Mouse (Mus musculus) bone marrow macrophage, adult 2 months (primary cell): Measurements from ENCODE around the gene Olfr569. TPM values are rescaled to one million over a fixed set of nuclear protein-coding genes. Genes with fewer than 3 reads are reported as not detected.

ENCODE experiments used
- H3K27ac ChIP-seq: 2 replicates; pipeline ENCODE4 v1.5.1; 2012; ENCODE audit warnings: low read depth, low read length; ENCODE audit not compliant: insufficient read depth
- H3K4me1 ChIP-seq: 2 replicates; pipeline ENCODE4 v1.6.1; 2012; ENCODE audit warnings: low read length; ENCODE audit not compliant: control insufficient read depth, insufficient read depth
- H3K4me3 ChIP-seq: 2 replicates; pipeline ENCODE4 v1.5.1; 2012; ENCODE audit warnings: mild to moderate bottlenecking, low read length, moderate library complexity; ENCODE audit not compliant: insufficient read depth
- CTCF ChIP-seq: IDR thresholded peaks from 2 replicates; pipeline ENCODE4 v1.5.1; 2012; ENCODE audit warnings: low read depth, mild to moderate bottlenecking, low read length, moderate library complexity
- POLR2A ChIP-seq: IDR thresholded peaks from 2 replicates; pipeline ENCODE4 v1.6.1; 2012; ENCODE audit warnings: mild to moderate bottlenecking, low read depth, low read length, borderline replicate concordance
- polyA plus RNA-seq: library from polyadenylated mRNA; stranded (reverse); fragments of >200 nt; gene quantifications from 2 replicates; pipeline ENCODE4 v1.2.4, GENCODE M21; 2012; ENCODE audit not compliant: missing spikeins, insufficient read depth, insufficient read length

The Olfr569 gene
- not detected in 2 replicates for polyA plus RNA-seq

DNA sequence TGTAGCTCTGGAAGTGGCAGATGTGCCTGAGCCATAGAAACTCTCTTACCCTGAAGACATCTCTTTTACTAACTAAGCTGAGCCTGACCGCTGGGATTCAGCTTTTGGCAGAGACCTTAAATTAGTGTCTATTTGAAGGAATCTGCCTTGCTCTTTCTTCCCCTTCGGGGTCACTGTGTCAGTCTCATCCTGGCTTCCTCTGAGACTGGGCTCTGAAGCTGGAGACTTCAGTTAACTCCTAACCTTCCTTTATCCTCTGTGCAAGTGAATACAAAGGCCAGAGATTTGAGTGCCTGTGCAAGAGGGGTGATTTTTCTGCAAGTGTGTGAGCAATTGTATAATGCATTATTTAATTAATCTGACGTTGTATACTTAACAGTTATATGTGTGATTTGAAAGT is at the start of gene Olfr569:
TSS of gene Olfr569 (minus strand) at position 101 of the 400 bp plus-strand sequence.
- TF ChIP-seq POLR2A, result no peak
- no peak for TF ChIP-seq CTCF
- H3K4me1 ChIP-seq, result no peaks in the 10 kb centered on the region
- H3K27ac ChIP-seq, result no peak within 1 kb of the TSS
- no peak within 1 kb of the TSS for H3K4me3 ChIP-seq

DNA sequence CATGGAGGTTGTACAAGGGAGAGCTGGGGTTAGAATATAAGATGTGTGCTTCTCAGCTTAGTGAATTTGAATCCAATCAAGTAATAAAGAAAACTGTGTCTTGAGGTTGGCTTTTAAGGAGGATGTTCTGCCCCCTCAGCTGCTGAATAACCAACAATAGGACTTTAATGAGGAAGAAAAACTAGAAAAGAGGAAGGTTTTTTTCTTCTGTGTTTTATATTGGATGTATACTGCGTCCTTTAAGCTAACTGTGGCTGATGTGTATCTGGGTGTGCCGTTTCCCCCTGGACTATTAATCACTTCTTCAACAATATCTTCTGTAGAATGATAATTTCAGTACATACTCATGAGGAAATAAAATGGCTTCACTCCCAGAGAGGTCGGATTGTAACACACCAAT is 36.4 kb upstream of the Olfr569 start:
- no peaks in the 10 kb centered on the region for H3K4me1 ChIP-seq
- TF ChIP-seq CTCF (no peak), POLR2A (no peak)
- no peak overlapping the region for H3K27ac ChIP-seq

DNA sequence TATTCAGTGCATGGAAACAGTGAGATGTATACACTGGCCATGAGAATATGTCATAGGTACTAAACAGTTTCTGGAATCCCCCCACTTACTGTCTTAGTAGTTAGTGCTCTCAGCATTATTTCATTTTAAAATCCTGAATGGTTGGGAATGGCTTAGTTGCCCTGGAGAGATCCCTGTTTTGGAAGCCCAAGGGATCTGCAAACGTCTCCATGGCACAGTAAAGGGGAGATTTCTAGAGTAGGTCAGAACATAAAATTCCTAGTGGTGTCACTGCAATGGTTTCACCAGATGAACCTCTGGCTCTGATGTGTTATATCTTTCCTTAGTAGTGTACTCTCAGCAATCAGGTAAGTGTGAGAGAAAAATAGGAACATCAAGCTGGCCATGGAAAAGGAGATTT is 33.4 kb upstream of the Olfr569 start, which contains the start of gene Olfr572:
TSS of gene Olfr572 (plus strand) at position 301 of the 400 bp plus-strand sequence.
- H3K4me3 ChIP-seq, result no peak within 1 kb of the TSS
- no peak for TF ChIP-seq CTCF
- no peak for TF ChIP-seq POLR2A
- no peaks in the 10 kb centered on the region for H3K4me1 ChIP-seq
- no peak within 1 kb of the TSS for H3K27ac ChIP-seq

More for the DNA sequence above, 36.4 kb upstream of the Olfr569 start:
- H3K4me3 ChIP-seq, result no peak overlapping the region

DNA sequence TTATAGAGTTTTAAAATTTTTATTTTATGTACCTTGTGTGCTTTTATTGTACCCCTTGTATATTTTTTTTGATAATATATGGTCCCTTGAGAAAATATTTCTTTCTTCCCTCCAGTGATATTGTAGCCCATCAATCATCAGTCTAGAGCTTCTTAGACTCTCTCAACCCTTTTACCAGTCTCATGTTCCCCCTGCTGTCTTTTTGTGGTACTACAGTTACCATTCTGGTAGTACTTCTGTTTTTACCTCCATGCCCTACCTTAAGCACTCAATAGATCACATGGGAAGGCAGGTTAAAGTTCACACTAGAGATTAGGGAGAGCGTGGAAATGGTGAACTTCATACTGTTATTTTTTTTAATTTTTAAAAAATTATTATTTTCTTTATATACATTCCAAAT is 28.9 kb upstream of the Olfr569 start:
- H3K4me1 ChIP-seq, result no peaks in the 10 kb centered on the region
- no peak for TF ChIP-seq CTCF

DNA sequence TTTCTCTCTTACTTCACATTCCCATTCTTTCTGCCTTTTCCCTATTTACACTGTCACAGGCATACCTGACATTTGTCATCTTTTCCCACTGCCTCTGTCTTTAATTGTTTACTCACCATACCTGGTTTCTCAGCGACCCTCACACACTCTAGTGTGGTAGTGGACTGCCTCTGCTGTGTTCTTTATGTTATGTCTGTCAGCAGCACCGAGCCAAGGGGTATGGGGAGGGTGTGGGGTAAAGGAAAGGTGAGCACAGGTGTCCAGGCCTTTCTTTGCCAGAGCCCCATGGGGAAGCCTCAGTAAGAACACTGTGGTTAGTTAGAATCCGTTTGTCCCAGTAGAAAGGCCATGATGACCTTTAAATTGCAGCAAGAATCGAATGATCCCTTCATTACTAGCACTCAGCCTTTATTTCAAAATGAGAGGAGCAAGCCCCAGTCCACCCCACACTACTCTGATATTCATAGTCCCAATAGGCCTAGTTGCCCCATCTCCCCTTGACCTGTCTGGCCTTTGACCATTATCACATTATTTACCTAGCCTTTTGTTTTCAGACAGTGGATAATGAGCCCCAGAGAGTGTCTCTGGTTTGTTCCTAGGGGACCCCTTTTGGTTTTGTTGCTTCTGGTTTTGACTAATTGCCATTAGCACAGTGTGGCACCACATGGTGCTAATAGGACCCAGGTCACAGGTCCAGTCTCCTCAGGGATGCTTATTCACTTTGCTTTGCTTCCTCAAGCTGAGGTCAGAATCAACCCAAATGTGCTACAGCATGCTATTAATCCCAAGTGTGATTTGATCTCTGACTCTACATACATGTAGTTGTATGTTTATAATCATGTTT is 26.6 kb upstream of the Olfr569 start, which contains the start of gene Olfr571:
TSS of gene Olfr571 (minus strand) at position 505 of the 844 bp plus-strand sequence.
- no peak within 1 kb of the TSS for H3K4me3 ChIP-seq
- TF ChIP-seq CTCF (no peak), POLR2A (no peak)
- H3K4me1 ChIP-seq, result no peaks in the 10 kb centered on the region
- no peak within 1 kb of the TSS for H3K27ac ChIP-seq

More for the DNA sequence above, 28.9 kb upstream of the Olfr569 start:
- Histone ChIP-seq H3K4me3 (no peak overlapping the region), H3K27ac (no peak overlapping the region)

DNA sequence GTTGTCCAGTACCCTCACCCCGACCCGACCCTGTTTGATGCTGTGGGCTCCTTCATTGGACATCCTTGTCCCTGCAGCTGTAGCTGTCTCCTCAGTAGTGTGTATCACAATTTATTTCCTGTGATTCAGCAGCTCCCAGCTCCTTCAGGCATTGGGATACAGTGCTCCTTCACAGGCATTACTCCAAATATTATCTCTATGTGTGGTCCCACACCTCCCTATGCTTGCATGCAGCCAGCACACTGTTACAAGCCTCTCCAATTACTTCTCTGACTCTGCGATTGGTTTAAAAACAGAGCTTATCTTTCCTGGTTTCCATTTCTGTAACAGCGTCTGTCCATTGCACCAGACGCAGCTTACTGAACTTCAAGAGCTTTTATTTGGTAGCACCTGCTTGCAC is 25.7 kb upstream of the Olfr569 start:
- H3K4me1 ChIP-seq, result no peaks in the 10 kb centered on the region
- no peak for TF ChIP-seq CTCF
- no peak for TF ChIP-seq POLR2A

DNA sequence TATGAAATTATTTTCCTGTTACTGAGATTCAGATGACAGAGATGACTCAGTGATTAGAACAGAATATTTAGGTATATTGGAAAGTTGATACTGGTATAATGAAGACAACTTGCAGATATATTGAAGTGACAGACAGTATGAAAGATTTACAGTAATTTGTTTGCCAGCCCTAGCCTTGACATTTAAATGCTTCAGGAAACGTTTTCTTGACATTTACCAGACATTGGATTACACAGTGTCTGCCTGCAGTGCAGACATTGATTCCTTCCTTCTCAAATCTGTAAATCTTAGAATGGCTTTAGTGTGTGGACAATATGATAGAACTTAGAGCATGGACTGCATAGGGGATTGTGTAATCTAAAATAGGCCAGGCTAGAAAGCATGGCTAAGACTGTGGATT is 24.6 kb upstream of the Olfr569 start:
- no peak for TF ChIP-seq CTCF
- TF ChIP-seq POLR2A, result no peak
- Histone ChIP-seq H3K27ac (no peak overlapping the region), H3K4me3 (no peak overlapping the region), H3K4me1 (no peaks in the 10 kb centered on the region)

More for the DNA sequence above, 25.7 kb upstream of the Olfr569 start:
- Histone ChIP-seq H3K4me3 (no peak overlapping the region), H3K27ac (no peak overlapping the region)

DNA sequence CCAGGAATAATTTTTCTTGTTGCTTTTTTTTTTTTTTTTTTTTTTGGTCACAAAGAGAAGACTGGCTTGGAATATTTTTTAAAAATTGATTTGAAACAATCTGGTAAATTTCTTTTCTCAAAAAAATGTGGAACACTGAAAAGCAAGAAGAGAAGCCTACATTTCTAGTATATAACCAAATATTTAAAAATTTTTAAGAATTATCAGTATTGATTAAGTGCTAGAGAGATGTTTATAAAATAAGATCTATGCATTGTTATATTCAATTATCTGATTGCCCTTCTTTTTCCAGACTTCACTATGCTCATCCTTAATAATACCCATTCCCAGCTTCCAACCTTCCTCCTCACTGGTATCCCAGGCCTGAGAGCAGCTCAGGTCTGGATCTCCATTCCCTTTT is 13.9 kb downstream of the Olfr569 start, which contains the start of gene Olfr568:
TSS of gene Olfr568 (plus strand) at position 301 of the 400 bp plus-strand sequence.
- H3K27ac ChIP-seq, result no peak within 1 kb of the TSS
- TF ChIP-seq POLR2A (no peak), CTCF (no peak)
- no peaks in the 10 kb centered on the region for H3K4me1 ChIP-seq
- no peak within 1 kb of the TSS for H3K4me3 ChIP-seq

DNA sequence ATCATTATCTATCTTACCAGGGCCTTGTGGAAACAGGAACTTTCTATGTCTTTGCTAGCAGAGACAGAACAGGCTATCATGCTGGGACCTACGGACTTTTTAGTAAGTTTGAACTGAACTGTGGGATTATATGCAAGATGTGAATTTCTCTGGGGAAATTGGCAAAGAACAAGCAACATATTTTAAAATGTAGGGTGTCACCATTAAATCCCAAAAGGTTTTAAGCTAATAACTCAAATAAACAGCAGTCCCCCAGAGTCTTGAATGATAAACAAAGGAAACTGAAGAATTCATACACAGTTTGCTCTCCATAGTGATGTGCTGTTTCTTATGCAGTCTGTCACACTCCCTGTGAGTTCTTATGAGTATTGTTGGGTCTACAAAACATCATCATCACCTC is 32.0 kb downstream of the Olfr569 start, which contains the start of gene Olfr566:
TSS of gene Olfr566 (minus strand) at position 101 of the 400 bp plus-strand sequence.
- TF ChIP-seq CTCF (no peak), POLR2A (no peak)
- H3K27ac ChIP-seq, result no peak within 1 kb of the TSS

DNA sequence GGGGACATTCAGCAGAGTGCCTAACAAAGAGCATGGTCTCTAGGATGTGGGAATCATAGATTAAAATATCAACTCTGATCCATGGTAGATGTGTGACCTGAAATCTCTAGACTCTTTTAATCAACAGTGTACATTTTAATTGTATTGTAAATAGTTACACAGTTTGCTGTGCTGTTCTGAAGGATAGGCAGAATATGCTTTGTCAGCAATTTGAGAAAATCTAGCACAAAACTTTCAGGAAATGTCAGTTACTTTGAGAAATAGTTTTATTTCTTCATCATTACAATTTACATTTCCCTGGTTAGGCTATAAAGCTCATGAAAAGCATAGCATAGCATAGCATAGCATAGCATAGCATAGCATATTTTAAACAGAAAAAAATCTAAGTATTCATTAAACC is 34.9 kb downstream of the Olfr569 start:
- H3K4me1 ChIP-seq, result no peaks in the 10 kb centered on the region
- H3K4me3 ChIP-seq, result no peak overlapping the region
- H3K27ac ChIP-seq, result no peak overlapping the region
- TF ChIP-seq CTCF (no peak), POLR2A (no peak)

More for the DNA sequence above, 32.0 kb downstream of the Olfr569 start, which contains the start of gene Olfr566:
- no peaks in the 10 kb centered on the region for H3K4me1 ChIP-seq
- H3K4me3 ChIP-seq, result no peak within 1 kb of the TSS

Other genes with a start within 250 kb of the Olfr569 start
- gene Olfr555, start 232.1 kb downstream of the Olfr569 start, polyA plus RNA-seq, result not detected in 2 replicates
- gene Olfr556, start 226.0 kb downstream of the Olfr569 start, polyA plus RNA-seq, result not detected in 2 replicates
- gene Trim68, start 203.6 kb downstream of the Olfr569 start, polyA plus RNA-seq, result 9.3 and 10.5 TPM in 2 replicates
- not detected in 2 replicates for gene Olfr557, start 195.0 kb downstream of the Olfr569 start, polyA plus RNA-seq
- not detected in 2 replicates for gene Olfr558, start 188.7 kb downstream of the Olfr569 start, polyA plus RNA-seq
- gene Olfr33, start 171.8 kb downstream of the Olfr569 start, polyA plus RNA-seq, result not detected in 2 replicates
- not detected in 2 replicates for gene Olfr559, start 163.4 kb downstream of the Olfr569 start, polyA plus RNA-seq
- not detected in 2 replicates for gene Olfr560, start 131.5 kb downstream of the Olfr569 start, polyA plus RNA-seq
- gene Olfr78, start 131.4 kb downstream of the Olfr569 start, polyA plus RNA-seq, result not detected in 2 replicates
- not detected in 2 replicates for gene Olfr561, start 119.7 kb downstream of the Olfr569 start, polyA plus RNA-seq
- not detected in 2 replicates for gene Olfr564, start 87.4 kb downstream of the Olfr569 start, polyA plus RNA-seq
- not detected in 2 replicates for gene Olfr566, start 32.1 kb downstream of the Olfr569 start, polyA plus RNA-seq
- gene Olfr568, start 13.8 kb downstream of the Olfr569 start, polyA plus RNA-seq, result not detected in 2 replicates
- not detected in 2 replicates for gene Olfr570, start 3.7 kb upstream of the Olfr569 start, polyA plus RNA-seq
- 0.11 TPM in 1 of 2 replicates, not detected in the other for gene Olfr571, start 26.7 kb upstream of the Olfr569 start, polyA plus RNA-seq
- not detected in 2 replicates for gene Olfr572, start 33.5 kb upstream of the Olfr569 start, polyA plus RNA-seq
- not detected in 2 replicates for gene Olfr573-ps1, start 51.7 kb upstream of the Olfr569 start, polyA plus RNA-seq
- gene Olfr574, start 57.6 kb upstream of the Olfr569 start, polyA plus RNA-seq, result not detected in 2 replicates
- not detected in 2 replicates for gene Olfr575, start 67.9 kb upstream of the Olfr569 start, polyA plus RNA-seq
- not detected in 2 replicates for gene Olfr576, start 71.8 kb upstream of the Olfr569 start, polyA plus RNA-seq
- not detected in 2 replicates for gene Olfr577, start 85.1 kb upstream of the Olfr569 start, polyA plus RNA-seq
- gene Olfr578, start 98.4 kb upstream of the Olfr569 start, polyA plus RNA-seq, result not detected in 2 replicates
- gene Olfr582, start 147.1 kb upstream of the Olfr569 start, polyA plus RNA-seq, result not detected in 2 replicates
- gene Olfr583, start 160.4 kb upstream of the Olfr569 start, polyA plus RNA-seq, result not detected in 2 replicates
- gene Olfr584, start 191.0 kb upstream of the Olfr569 start, polyA plus RNA-seq, result not detected in 2 replicates
- gene Olfr585, start 206.8 kb upstream of the Olfr569 start, polyA plus RNA-seq, result not detected in 2 replicates
- not detected in 2 replicates for gene Olfr586, start 234.8 kb upstream of the Olfr569 start, polyA plus RNA-seq
- gene Olfr588-ps1, start 250.0 kb upstream of the Olfr569 start, polyA plus RNA-seq, result not detected in 2 replicates